Mouse (Mus musculus): ENCODE data around the gene Gm10964. TPM values are rescaled to one million over a fixed set of nuclear protein-coding genes. Genes with fewer than 3 reads are reported as not detected.

Gm10964 gene
- polyA plus RNA-seq, 1 experiment = not detected

DNA sequence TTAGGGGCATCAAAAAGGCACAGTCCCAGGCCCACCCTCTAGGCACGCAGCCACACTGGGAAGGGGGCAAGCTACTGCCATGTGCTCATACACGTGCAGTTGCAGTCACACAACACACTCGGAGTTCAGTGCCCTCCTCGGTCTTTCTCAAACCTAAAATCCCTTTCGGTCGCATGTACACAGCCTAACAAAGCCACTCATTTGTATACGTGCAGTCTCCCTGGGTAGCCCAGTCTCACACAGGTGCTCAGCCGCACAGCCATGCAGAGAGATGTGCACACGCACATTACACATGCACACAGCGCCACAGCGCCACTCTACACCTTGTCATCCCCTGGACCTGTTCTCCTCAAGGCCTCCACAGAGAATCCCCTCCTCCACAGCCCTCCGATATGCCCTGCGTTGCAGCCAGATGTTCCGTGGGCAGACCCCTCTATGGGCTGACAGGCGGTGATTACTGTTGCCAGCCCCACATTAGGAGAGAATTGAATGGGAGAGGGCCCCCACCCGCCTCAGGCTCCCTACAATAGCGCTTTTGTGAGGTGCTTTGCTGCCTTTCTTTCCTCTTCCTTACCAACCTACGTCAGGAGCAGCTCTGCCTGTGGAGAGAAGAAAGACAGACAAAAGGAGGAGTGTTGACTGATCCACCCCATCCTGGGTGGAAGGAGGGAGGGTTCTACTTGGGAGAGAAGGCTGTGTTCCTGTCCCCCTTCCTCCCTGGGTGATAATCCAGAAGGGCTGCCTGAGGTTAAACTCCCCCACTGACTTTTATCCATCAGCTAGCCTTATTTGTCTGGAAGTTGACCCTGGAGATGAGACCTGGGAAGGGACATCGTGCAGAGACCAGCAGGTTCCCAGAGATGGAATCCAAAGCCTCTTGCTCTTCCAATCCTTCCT is 5.1 kb upstream of the Gm10964 start:
- H3K27ac ChIP-seq (ENCODE audit: insufficient read depth, low read depth, low read length) = no peak overlapping the region
- peaks cover 26% of the 10 kb centered on the region for H3K4me1 ChIP-seq (ENCODE audit: control insufficient read depth, insufficient read depth, low read length)
- no peak for TF ChIP-seq POLR2A (IDR thresholded peaks at IDR 0.05; ENCODE audit: borderline replicate concordance, low read depth, low read length)
- no peak for TF ChIP-seq CTCF (IDR thresholded peaks at IDR 0.05; ENCODE audit: low read depth, low read length)
- H3K4me3 ChIP-seq (ENCODE audit: insufficient read depth, low read length) = no peak overlapping the region

DNA sequence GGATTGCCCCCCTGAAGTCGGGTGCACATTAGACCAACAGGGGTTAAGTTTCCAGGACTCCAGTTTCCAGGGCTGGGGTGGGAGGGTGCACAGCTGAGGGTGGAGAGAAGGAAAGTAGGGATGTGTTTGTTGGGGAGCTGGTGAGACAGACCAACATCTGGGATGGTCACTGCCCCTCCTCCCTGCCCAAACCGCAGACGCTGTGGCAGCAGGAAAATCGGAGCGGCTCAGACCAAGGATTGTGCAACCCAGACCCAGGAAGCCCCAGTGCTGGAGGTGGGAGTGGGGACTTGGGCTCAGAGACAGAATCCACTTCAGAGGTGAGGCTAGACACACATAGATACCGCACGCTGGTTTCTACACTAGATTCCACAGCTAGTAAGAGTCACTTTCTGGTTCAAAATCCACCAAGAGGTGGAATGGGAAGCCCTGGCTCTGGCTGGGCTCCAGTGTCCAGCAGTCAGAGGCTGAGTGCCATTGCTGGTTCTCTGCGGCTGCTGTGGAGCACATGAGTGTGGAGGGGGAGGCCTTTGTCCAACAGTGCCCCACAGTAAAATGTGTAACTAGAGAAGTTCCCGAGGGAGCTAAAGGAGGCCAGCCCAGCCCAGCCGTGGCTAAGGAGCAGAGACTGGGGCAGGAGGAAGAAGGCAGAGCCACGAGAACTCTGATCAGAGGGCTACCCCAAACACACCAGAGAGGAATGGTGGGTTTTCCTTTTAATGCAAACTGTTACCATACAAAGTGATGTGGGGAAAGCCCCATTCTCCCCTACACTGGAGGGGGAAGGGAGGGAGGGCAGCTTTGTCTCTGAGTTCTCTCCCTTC is 4.3 kb upstream of the Gm10964 start:
- H3K4me3 ChIP-seq (ENCODE audit: insufficient read depth, low read length) = peak overlapping the region; percentile 3; the same call in 1 of the 2 replicates
- H3K4me1 ChIP-seq (ENCODE audit: control insufficient read depth, insufficient read depth, low read length) = peaks cover 23% of the 10 kb centered on the region
- peak overlapping the region; percentile 49 for H3K27ac ChIP-seq (ENCODE audit: insufficient read depth, low read depth, low read length)
- TF ChIP-seq CTCF (IDR thresholded peaks at IDR 0.05; ENCODE audit: low read depth, low read length) = no peak
- no peak for TF ChIP-seq POLR2A (IDR thresholded peaks at IDR 0.05; ENCODE audit: borderline replicate concordance, low read depth, low read length)

DNA sequence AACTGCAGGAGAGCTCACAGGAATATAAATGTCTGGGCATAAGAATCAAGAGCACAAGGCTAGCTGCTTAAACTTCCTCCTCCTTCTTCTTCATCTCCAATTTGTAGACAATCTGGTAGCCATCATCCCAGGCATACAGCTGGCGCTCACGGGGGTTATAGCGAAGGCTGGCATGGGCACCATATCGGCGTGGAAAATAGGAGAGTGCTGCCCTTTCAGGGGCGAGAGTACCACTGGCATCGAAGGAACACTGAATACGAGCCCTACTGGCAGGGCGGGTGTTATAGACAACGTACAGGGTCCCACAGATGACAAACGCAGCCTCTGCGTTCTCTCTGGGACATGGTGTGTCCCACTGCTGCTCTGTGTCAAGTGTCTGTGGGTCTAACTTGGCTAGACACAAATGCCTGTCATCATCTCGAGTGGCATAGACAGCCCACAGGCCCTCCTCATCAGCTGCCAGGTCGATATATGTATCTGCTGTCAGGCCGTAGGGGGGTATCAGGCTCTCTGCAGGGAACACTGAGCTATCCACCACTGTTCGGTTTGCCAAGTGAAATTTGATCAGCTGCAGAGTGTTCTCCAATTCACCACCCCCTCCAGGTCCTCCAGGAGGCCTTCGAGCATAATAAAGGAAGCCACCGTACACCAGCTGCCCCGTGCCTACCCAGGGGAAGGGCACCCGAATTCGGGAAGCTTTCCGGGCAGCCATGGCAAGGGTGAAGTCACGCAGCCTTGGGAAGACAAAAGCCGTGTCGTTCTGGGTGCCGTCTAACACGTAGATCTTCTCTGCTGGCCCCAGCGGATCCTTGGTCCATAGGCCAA is 3.2 kb upstream of the Gm10964 start:
- TF ChIP-seq CTCF (IDR thresholded peaks at IDR 0.05; ENCODE audit: low read depth, low read length) = no peak
- no peak for TF ChIP-seq POLR2A (IDR thresholded peaks at IDR 0.05; ENCODE audit: borderline replicate concordance, low read depth, low read length)
- Histone ChIP-seq H3K27ac (ENCODE audit: insufficient read depth, low read depth, low read length) (no peak overlapping the region), H3K4me3 (ENCODE audit: insufficient read depth, low read length) (no peak overlapping the region), H3K4me1 (ENCODE audit: control insufficient read depth, insufficient read depth, low read length) (peaks cover 21% of the 10 kb centered on the region)

DNA sequence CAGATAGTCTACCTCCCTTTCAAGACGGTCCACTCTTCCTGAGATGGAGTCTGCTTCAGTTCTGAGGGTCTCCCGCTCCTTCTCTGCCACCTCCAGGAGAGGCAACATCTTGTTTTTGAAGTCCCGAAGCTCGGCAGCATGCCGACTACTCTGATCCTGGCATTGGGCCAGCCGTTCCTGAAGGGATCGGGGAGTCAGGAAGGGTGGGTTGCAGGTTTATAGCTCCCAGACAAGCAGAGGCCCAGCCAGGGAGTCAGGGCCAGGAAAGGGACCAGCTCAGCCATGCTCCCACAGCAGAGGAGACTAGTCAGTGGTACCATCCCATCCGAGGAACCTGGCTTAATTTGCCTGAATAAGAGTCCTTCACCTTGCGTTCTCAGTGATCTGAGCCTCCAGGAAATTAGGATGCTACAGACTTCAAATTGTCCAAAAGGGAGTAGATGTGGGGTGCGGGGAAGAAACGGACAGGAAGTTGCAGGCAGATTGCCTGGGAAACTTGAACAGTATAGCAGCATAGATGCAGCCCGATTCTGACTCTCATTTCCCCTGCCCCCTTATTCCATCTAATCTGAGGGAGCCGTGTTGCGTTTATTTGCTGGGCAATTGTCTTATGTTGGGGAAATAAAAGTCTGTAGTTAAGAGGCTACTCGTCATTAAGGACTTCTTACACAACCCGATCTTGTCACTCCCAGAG is 2.0 kb upstream of the Gm10964 start:
- Histone ChIP-seq H3K4me1 (ENCODE audit: control insufficient read depth, insufficient read depth, low read length) (peaks cover 21% of the 10 kb centered on the region), H3K27ac (ENCODE audit: insufficient read depth, low read depth, low read length) (no peak overlapping the region), H3K4me3 (ENCODE audit: insufficient read depth, low read length) (no peak overlapping the region)
- no peak for TF ChIP-seq POLR2A (IDR thresholded peaks at IDR 0.05; ENCODE audit: borderline replicate concordance, low read depth, low read length)
- TF ChIP-seq CTCF (IDR thresholded peaks at IDR 0.05; ENCODE audit: low read depth, low read length) = no peak

DNA sequence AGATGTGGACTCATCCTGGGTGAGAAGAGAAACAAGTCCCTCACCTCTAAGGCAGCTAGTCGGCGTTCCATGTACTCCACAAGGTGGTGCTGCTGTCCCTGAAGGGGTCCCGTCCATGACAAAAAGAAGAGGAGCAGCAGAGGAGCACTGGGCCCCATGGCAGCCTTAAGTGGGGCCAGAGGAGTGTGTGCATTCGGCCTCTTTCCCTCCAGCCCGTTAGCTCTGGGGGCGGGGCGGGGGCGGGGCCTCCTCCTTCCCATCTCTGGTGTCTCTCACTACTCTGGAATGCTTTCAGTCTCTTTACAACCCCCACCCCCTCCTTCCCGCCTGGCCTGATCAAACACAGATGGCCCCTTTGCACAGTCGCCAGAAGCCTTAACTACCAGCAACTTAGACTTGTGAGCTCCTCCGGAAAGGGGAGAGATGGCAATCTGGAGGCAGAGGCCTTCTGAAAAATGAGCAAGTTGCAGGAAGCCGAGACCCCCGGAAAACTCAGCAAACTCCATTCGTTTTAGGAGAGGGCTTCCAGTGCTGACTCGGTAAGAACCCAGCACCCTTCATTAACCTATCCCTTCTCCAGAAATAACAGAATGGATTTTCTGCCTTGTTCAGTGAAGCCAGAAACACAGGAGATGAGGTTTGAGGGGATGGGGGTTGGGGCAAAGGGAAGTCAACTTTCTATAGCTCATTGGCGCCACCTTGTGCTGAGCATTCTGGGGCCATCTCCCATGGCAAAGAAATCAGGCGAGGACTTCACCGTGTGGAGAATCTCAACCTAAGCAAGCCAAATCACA is 1.2 kb upstream of the Gm10964 start, which contains the start of gene Olfml3:
Gene Olfml3 (minus strand): TSS at position 224 of the 794 bp plus-strand sequence.
- Histone ChIP-seq H3K27ac (ENCODE audit: insufficient read depth, low read depth, low read length) (no peak within 1 kb of the TSS), H3K4me1 (ENCODE audit: control insufficient read depth, insufficient read depth, low read length) (peaks cover 21% of the 10 kb centered on the region), H3K4me3 (ENCODE audit: insufficient read depth, low read length) (no peak within 1 kb of the TSS)
- TF ChIP-seq CTCF (IDR thresholded peaks at IDR 0.05; ENCODE audit: low read depth, low read length) (peak; percentile 91), POLR2A (IDR thresholded peaks at IDR 0.05; ENCODE audit: borderline replicate concordance, low read depth, low read length) (no peak)

DNA sequence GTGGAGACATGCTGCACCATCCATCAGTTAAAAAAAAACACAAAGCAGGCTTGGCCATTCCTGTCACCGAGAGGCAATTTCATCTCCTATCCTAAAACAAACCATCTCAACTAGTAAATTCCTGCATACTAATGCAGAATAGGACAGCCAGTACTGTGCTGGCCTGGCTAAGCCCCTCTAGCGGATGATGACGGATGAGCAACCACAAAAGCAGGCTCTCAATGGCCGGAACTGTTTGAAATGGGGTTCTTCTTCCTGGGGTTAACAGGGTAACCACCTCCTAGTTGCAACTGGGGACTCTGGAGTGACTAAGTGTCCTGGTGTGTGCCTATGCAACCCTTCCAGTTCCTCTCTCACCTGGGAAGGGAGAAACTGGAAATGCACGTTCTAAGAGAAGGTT is 1.2 kb downstream of the Gm10964 start:
- TF ChIP-seq CTCF (IDR thresholded peaks at IDR 0.05; ENCODE audit: low read depth, low read length) (no peak), POLR2A (IDR thresholded peaks at IDR 0.05; ENCODE audit: borderline replicate concordance, low read depth, low read length) (no peak)
- H3K27ac ChIP-seq (ENCODE audit: insufficient read depth, low read depth, low read length) = no peak overlapping the region
- no peak overlapping the region for H3K4me3 ChIP-seq (ENCODE audit: insufficient read depth, low read length)
- peaks cover 19% of the 10 kb centered on the region for H3K4me1 ChIP-seq (ENCODE audit: control insufficient read depth, insufficient read depth, low read length)

DNA sequence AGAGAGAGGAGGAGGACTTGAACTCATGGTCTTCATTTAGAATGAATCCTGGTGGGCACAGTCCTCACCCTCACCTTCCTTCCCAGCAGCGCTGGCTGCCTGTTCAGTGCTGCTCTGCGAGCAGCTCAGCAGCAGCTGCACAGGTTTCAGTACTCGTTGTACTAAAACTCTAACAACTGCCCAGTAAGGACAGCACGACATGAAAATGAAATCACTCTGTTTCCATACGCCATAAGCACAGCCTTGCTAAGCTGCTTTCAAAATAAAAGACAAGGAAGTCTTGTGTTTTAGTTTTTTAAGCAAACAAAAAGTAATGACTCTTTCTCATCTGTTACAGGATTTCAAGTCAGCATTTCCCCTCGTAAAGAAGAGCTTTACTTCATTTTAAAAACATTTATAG is 4.0 kb downstream of the Gm10964 start:
- Histone ChIP-seq H3K4me1 (ENCODE audit: control insufficient read depth, insufficient read depth, low read length) (peaks cover 11% of the 10 kb centered on the region), H3K4me3 (ENCODE audit: insufficient read depth, low read length) (no peak overlapping the region), H3K27ac (ENCODE audit: insufficient read depth, low read depth, low read length) (no peak overlapping the region)
- no peak for TF ChIP-seq CTCF (IDR thresholded peaks at IDR 0.05; ENCODE audit: low read depth, low read length)
- TF ChIP-seq POLR2A (IDR thresholded peaks at IDR 0.05; ENCODE audit: borderline replicate concordance, low read depth, low read length) = no peak

DNA sequence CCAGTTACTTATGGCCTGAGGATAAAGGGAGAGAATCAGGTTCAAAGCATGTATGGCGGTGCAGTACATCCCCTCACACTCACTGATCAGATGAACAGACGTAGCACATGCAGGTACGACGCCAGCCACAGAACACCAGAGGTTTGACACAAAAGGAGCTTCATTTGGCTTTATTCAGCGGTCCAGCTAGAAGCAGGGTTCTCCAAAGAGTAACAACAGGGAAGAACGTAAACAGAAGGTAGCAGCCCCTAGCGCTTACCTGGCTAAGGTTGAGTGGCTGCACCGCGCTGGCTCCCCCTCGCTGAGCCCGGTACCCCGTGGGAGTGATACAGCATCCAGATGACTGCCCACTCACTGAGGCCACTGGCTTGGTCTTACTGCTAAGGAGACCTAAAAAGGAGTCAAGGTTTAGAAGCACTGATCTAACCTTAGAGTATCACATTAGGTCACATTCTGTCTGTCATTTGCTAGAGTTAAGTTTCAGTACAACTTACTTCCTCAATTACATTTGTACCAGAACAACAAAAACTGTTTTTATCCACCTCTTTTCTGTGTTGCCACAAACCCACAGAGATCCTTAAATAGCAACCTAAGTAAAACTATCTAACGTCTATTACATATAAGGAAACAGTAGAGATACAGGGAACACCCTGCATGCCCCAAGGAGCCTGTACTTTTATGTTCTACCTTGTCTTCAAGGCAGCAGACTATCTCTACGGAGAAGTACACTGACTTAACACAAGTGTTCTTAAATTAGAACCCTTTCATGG is 6.0 kb downstream of the Gm10964 start:
- TF ChIP-seq POLR2A (IDR thresholded peaks at IDR 0.05; ENCODE audit: borderline replicate concordance, low read depth, low read length) (no peak), CTCF (IDR thresholded peaks at IDR 0.05; ENCODE audit: low read depth, low read length) (no peak)
- H3K27ac ChIP-seq (ENCODE audit: insufficient read depth, low read depth, low read length) = no peak overlapping the region
- H3K4me1 ChIP-seq (ENCODE audit: control insufficient read depth, insufficient read depth, low read length) = peaks cover 11% of the 10 kb centered on the region
- no peak overlapping the region for H3K4me3 ChIP-seq (ENCODE audit: insufficient read depth, low read length)
